Mouse (Mus musculus): ENCODE data around the gene Pdxk. TPM values are rescaled to one million over a fixed set of nuclear protein-coding genes. Genes with fewer than 3 reads are reported as not detected.

Pdxk gene
- polyA plus RNA-seq (2012), result 14.0 and 15.1 TPM in 2 replicates

DNA sequence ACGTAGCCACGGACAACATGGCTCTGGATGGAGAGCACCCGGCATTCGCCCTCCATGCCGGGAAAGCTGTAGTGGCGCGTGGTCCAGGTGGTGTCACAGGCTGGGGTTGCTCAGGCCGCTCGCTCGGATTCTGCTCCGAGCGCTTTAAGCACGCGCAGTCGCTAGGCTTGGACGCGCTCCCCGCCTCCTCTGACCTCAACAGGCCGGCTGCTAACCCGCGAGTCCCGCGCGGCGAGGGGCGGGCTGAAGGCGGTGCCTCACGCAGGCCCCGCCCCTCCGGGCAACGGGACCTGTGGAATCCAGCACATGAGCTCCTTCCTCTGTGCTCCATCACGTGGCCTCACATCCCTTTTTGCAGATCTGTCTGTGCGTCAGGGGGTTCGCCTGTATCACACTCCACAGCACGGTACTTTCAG is at the start of gene Pdxk:
Pdxk (minus strand) TSS at position 184 of the 416 bp plus-strand sequence.
- TF ChIP-seq GATA1 (IDR thresholded peaks at IDR 0.05; ENCODE audit: low read length), result no peak

DNA sequence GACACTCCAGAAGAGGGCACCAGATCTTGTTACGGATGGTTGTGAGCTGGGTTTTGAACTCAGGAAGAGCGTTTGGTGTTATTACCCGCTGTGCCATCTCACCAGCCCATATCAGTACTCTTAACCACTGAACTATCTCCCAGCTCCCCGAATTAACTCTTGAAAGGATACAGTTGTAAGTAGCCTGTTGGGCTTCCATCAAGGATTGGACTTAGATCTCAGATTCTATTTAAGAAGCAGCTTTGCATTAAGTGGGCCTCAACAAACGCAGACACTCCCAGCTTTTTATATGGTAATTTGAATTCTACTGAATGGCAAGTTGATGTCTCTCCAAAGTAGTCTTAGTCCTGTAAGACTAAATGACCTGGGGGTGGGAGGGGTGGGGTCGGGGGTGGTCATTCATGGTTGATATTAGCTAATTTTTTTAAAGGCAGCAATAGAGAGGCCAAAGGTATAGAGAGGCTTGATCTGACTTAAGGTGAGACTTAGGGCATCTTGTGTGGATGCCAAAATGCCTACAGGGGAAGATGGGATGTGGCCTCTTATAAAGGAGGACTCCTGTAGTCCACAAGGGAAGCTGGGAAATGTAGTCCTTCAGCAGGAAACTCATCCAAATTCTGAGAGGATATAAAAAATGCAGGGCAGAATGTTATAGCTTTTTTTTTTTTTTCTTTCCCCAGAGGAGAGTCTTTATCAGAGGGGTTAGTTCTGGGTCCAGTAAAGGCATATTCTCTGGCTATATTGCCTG is 38.4 kb upstream of the Pdxk start:
- TF ChIP-seq GATA1 (IDR thresholded peaks at IDR 0.05; ENCODE audit: low read length), result no peak

DNA sequence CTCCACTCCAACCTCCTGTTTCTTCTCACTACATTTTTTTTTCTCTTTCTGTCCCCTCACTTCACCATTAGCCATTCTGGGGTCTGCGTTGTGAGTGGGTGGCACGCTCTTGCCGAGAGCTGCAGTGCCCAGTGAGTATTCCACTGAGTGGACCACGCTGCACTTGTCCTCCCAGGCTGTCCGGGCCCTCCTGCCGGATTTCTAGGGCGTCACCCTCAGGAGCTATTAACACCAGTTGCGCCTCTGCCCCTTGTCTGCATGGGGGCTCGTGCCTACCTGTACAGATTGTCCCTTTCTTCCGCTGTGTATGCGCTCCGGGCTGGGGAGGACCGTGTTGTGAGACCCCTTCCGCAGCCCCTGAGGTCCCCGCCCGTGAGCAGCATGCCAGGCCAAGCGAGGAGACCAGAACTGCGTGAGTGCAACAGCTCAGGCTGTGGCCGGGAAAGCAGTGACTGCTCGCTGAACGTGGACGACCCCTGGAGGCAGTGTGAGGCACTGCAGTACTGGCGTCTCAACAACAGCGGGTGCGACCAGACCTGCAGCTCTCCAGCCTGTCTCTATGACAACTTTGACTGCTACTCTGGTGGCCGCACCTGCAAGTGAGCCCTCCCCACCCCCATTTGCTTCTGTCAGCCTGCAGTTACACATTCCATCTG is 22.8 kb upstream of the Pdxk start:
- TF ChIP-seq GATA1 (IDR thresholded peaks at IDR 0.05; ENCODE audit: low read length), result no peak

DNA sequence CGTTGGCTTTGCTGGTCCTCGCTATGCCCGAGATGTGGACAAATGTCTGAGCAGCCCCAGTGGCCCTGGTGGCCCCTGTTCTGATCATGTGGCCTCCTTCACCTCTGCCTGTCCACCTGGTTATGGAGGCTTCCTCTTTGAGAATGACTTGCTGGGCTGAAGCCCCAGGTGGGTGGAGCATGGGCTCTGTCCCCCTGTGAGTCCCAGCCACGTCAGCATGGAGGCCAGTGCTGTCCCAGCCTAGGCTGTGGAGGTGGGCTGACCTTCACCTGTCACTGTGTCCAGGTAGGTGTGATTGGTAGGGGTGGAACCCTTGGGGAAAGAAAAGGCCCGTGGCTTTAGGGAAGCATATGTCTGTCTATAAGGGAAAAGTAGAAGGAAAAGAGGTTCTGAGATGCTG is 22.1 kb upstream of the Pdxk start:
- TF ChIP-seq GATA1 (IDR thresholded peaks at IDR 0.05; ENCODE audit: low read length), result no peak

DNA sequence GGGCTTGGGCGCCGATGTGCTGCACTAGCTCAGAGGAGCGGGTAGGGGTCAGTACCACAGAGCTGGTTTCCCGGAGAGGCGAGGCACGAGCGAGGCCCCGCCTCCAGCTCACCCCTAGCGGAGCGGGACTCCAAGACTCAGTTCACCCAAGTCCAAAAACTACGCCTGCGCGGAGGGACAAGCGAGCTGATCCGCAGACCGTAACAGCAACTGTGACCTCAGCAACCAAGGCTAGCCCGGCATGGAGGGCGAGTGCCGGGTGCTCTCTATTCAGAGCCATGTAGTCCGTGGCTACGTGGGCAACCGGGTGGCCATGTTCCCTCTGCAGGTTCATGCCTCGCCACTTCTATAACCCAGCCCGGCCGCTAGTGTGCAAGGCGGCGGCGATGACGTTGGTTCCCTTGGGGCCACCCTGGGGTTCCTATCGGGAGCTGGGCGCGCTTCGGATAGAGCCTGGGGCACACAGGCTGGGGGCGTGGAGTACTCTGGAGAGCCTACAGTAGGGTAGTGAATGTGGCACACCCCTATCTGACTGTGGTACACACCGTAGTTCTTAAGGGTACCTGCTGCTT is 17.2 kb upstream of the Pdxk start:
- no peak for TF ChIP-seq GATA1 (IDR thresholded peaks at IDR 0.05; ENCODE audit: low read length)

DNA sequence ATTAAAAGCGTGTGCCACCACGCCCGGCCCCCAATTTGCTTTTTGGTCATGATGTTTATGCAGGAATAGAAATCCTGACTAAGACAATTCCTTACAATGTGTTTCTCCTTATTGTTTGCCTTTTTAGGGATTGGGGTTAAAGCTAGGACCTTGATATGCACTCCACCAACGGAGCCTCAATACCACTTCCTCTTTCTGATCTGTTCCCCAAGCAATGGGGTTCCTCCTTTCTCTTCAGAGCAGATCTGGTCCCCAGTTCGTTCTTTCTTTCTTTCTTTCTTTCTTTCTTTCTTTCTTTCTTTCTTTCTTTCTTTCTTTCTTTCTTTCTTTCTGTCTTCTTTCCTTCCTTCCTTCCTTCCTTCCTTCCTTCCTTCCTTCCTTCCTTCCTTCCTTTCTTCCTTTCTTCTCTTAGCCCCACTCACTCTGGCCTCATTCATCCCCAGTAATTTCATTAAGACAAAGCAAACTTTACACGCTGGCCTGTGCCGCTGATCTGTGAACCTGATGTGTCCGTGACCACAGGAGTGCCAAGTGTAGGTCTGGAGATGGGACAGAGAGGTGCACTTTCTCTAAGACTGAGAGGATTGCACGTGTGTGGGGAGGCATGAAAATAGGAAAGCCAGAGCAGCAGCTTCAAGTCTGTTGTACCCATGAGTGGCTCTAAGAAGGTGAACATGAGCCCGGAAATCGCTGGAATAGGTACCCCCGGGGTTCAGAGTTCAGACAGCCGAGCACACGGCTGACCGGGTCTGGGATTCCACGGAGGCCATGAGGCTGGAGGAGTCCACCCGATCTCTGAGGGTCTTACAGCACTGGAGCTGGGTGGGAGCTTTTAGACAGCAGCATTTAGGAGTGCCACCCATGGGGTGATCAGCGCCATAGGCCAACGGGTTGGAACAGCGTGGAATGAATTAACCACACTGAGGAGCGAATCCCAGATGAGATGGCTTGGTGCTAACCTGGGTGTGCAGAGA is 16.5 kb upstream of the Pdxk start:
- TF ChIP-seq GATA1 (IDR thresholded peaks at IDR 0.05; ENCODE audit: low read length), result no peak

DNA sequence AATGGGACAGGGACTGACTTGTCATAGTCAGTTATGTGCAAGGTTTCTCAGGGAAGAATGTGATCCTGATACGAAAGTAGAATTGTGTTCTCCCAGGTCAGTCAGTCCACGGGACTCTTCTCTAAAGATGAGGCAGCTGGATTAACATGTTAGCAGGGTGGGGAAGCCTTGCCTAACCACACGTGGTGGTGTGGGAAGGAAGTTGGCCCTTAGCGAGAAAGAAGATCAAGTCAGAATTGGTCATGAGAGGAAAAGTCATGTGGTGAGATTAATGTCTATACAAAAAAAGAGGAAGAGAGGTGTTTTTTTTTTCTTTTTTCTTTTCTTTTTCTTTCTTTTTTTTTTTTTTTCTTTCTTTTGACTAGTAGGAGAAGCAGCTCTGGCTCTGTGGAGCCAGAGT is 12.0 kb upstream of the Pdxk start:
- no peak for TF ChIP-seq GATA1 (IDR thresholded peaks at IDR 0.05; ENCODE audit: low read length)

DNA sequence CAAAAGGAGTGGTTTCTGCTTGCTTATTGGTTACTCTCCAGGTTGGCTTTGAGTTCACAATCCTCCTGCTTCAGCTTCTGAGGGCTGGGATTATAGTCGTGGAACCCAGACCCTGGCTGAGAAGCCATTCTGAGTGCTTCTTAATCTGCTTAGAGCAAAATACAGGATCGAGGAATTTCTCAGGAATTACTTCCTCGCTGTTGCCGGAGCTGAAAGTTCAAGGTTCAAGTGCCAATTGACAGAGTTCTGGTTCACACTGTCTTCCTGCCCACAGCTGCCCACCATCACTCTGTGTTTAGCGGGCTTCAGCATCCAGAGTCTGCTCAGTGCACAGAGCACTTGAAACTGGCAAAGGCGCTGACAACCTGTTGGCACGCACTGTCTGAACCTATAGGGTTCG is 10.0 kb upstream of the Pdxk start:
- no peak for TF ChIP-seq GATA1 (IDR thresholded peaks at IDR 0.05; ENCODE audit: low read length)

DNA sequence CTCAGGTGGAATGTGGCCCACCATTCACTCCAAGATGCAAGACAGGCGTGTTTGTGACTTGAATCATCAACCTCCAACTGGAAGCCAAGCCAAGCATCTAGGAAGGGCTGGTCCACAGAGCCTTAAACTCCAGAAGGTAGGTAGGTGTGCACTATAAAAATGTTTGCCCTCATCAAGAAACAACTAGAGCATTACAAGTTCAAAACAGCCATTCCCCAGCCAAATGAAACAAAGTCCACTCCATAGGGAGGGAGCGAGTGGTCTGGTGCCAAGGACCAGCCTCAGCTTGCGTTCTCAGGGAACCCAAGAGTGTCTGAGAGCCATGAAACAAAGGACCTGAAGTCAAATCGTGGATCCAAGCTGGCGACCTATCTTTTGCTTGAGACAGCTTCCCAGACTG is 8.7 kb upstream of the Pdxk start:
- no peak for TF ChIP-seq GATA1 (IDR thresholded peaks at IDR 0.05; ENCODE audit: low read length)

DNA sequence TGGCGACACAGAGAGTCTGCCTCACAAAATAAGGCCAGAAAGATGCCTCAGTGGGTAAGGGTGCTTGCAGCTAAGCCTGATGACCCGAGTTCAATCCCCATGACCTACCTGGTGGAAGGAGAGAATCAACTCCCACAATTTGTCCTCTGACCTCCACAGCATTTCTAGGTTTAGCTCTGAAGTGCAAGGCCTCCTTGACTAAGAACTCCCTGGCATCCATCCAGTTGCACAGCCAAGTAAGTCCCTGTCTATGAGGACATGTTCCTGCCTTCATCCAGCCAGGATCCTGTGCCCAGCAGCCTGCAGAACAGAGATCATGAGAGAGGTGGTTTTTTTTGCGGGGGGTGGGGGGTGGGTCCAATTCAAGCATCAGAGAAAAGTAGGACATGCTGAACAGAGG is 7.3 kb upstream of the Pdxk start:
- no peak for TF ChIP-seq GATA1 (IDR thresholded peaks at IDR 0.05; ENCODE audit: low read length)

DNA sequence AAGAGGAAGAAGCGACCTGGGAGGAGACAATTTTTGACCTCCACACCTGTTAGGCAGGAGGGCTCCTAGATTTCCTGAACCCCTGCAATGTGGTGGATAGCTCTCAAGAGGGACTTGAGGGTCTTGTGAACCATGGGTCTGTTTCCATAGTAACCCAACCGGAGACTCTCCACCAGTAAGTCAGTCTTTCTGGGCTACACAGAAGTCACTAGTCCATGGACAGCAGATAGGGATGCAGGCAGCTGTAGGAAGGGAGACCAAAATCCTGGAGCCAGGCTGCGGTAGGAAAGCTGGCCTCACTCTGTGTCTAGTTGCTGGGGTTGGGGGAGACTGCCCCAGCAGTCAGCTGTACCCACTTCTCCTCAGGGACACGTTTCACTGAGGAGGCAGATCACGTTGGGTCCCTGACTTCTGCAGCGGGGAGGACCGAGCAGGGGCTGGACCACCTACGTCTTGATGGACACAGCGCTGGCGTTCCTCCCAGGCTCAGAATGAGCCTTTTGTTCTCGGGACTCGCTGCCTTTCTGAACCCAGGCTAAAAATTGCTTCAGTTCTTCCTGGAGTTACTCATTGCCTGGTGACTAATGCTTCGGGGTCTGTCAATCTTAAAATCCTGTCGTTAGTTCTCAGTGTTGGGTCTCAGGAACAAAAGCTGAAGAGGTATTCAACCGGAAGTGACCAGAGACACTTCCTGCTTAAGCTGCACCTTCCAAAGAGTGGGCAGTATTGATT is 6.0 kb upstream of the Pdxk start:
- TF ChIP-seq GATA1 (IDR thresholded peaks at IDR 0.05; ENCODE audit: low read length), result no peak

DNA sequence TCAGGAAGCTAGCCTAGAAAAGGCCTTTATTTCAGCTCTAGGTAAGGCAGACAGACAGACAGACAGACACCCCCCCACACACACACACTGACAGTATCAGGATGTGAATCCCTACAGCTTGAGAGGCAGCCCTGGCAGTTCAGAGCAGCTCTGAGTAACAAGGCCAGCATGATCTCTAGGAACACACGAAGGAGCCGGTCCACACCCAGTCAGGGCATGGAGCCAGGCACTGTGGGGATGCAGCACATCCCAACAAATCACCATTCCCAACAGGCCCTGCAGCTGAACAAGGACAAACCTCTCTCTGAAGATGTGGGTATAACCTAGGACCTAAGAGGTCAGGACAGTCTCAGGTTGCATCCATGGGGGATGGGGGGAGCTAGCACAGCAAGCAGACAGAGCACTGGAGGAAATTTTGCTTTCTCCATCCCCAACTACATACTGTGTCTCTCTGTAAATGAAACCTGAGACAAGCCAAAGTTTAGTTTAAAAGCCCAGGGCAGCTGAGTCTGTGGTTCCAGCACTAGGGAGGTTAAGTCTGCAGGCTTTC is 3.1 kb upstream of the Pdxk start:
- TF ChIP-seq GATA1 (IDR thresholded peaks at IDR 0.05; ENCODE audit: low read length), result no peak

DNA sequence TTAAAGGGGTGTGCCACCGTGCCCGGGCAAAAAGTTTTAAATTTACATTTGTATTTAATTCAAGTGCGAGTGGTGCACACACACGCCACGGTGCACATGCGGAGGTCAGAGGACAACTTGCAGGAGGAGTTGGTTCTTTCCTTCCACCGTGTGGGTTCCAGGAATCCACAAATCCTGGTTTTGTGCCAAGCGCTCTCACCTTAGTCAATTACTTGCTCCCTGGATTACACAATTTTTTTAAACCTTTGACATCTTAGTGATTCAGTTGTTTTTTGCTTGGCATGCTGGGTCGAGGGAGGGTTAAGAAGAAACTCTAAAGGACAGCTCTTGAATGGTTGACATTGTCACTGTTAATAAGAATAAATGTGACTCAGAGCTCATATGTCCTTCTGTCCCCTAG is 1.9 kb upstream of the Pdxk start:
- TF ChIP-seq GATA1 (IDR thresholded peaks at IDR 0.05; ENCODE audit: low read length), result no peak

DNA sequence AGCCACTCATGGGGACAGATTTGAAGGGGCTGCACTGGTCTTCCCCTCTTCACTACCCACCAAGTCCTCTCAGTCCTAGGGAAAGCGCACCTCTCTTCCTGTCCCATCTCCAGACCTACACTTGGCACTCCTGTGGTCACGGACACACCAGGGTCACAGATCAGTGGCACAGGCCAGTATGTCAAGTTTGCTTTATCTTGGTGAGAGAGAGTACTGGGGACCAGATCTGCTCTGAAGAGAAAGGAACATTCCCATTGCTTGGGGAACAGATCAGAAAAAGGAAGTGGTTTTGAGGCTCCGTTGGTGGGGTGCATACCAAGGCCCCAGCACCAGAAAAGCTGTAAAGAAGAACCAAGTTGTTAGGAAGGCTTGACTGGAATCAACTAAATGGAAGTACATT is 697 bp upstream of the Pdxk start:
- no peak for TF ChIP-seq GATA1 (IDR thresholded peaks at IDR 0.05; ENCODE audit: low read length)
